Mouse (Mus musculus) MEL (cell line): Measurements from ENCODE around the gene Dtx4.
"Not testable (repeated sequence)": the region's sequence is repeated elsewhere in the genome, so short reads cannot be mapped to it uniquely, and the experiment has no call there.

Experiments
- CHD2 ChIP-seq: IDR thresholded peaks from 2 replicates; pipeline ENCODE4 v1.6.1; 2011; ENCODE audit warnings: low read length, improper control_type of control experiment
- EP300 ChIP-seq, 2 experiments: IDR thresholded peaks; 2 replicates each; pipeline ENCODE4 v1.6.1; 2011; ENCODE audit warnings: improper control_type of control experiment in 2 of 2, low read length in 2 of 2, low read depth in 1 of 2, mild to moderate bottlenecking in 1 of 2
- HCFC1 ChIP-seq: IDR thresholded peaks from 2 replicates; pipeline ENCODE4 v1.6.1; 2012; ENCODE audit warnings: low read depth, mild to moderate bottlenecking, inconsistent platforms, low read length, improper control_type of control experiment, moderate library complexity

GRCm38 (mm10) chr19:12545440-12545839, 44.2 kb upstream of the Dtx4 start, which contains the start of gene Fam111a:
- not testable (repeated sequence) for TF ChIP-seq EP300 (IDR thresholded peaks at IDR 0.05; ENCODE audit: low read depth in 1 of 2, low read length in 2 of 2); CHD2; HCFC1
